Mouse (Mus musculus) megakaryocyte, embryonic 14.5 days (primary cell): ENCODE results near the gene Becn1. TPM values are rescaled to one million over a fixed set of nuclear protein-coding genes. Genes with fewer than 3 reads are reported as not detected.

Source experiments
- H3K27me3 ChIP-seq: replicated peaks from 2 replicates; pipeline ENCODE3; 2012; ENCODE audit warnings: inconsistent platforms
- H3K36me3 ChIP-seq: replicated peaks from 2 replicates; pipeline ENCODE3; 2012; ENCODE audit warnings: low read length, inconsistent platforms, mixed read lengths
- H3K4me1 ChIP-seq: 2 replicates; pipeline ENCODE4 v1.6.1; 2012; ENCODE audit warnings: inconsistent platforms
- H3K4me3 ChIP-seq: replicated peaks from 2 replicates; pipeline ENCODE3; 2012; ENCODE audit warnings: moderate library complexity, mild to moderate bottlenecking, inconsistent platforms
- H3K9me3 ChIP-seq: 2 replicates; pipeline ENCODE4 v1.6.1; 2012; ENCODE audit warnings: inconsistent platforms
- FLI1 ChIP-seq: IDR thresholded peaks from 2 replicates; pipeline ENCODE4 v1.6.1; 2012; ENCODE audit warnings: low read length, inconsistent platforms, mixed read lengths
- GATA1 ChIP-seq: IDR thresholded peaks from 3 replicates; pipeline ENCODE4 v1.6.1; 2012; ENCODE audit warnings: mixed read lengths, low read length, inconsistent platforms, borderline replicate concordance
- polyA plus RNA-seq: library from polyadenylated mRNA; stranded (reverse); fragments of >175 nt; gene quantifications from 2 replicates; pipeline ENCODE4 v1.2.3, GENCODE M21; 2012; ENCODE audit warnings: low replicate concordance; ENCODE audit not compliant: insufficient read depth

The Becn1 gene
- polyA plus RNA-seq: 43.7 and 96.0 TPM in 2 replicates

GRCm38 (mm10) chr11:101302004-101302798 lies at the start of gene Becn1:
TSS of gene Becn1 (minus strand) at chr11:101302286.
- Histone ChIP-seq H3K9me3 (no peaks in the 10 kb centered on the region), H3K36me3 (peaks cover 35% of the 10 kb centered on the region), H3K4me3 (peak within 1 kb of the TSS; percentile 95), H3K27me3 (peaks cover 6% of the 10 kb centered on the region), H3K4me1 (peaks cover 39% of the 10 kb centered on the region)
- TF ChIP-seq FLI1 (no peak), GATA1 (no peak)

GRCm38 (mm10) chr11:101351721-101352111 lies 49.6 kb upstream of the Becn1 start:
- H3K36me3 ChIP-seq: no peaks in the 10 kb centered on the region
- no peaks in the 10 kb centered on the region for H3K4me1 ChIP-seq
- H3K9me3 ChIP-seq: peaks cover 8% of the 10 kb centered on the region
- H3K27me3 ChIP-seq: peaks cover 38% of the 10 kb centered on the region
- TF ChIP-seq FLI1 (no peak), GATA1 (no peak)
- no peak overlapping the region for H3K4me3 ChIP-seq

- H3K9me3 ChIP-seq: peaks cover 8% of the 10 kb centered on the region
- no peaks in the 10 kb centered on the region for H3K4me1 ChIP-seq
- no peak for TF ChIP-seq GATA1
- no peak for TF ChIP-seq FLI1
- H3K36me3 ChIP-seq: no peaks in the 10 kb centered on the region
- no peak overlapping the region for H3K4me3 ChIP-seq
- peaks cover 38% of the 10 kb centered on the region for H3K27me3 ChIP-seq
Measured at GRCm38 (mm10) chr11:101351100-101351720, 49.1 kb upstream of the Becn1 start.

- H3K9me3 ChIP-seq: peaks cover 8% of the 10 kb centered on the region
- no peaks in the 10 kb centered on the region for H3K4me1 ChIP-seq
- no peak for TF ChIP-seq GATA1
- no peak for TF ChIP-seq FLI1
- peaks cover 34% of the 10 kb centered on the region for H3K27me3 ChIP-seq
- no peaks in the 10 kb centered on the region for H3K36me3 ChIP-seq
- H3K4me3 ChIP-seq: no peak overlapping the region
Measured at GRCm38 (mm10) chr11:101349216-101349615, 47.1 kb upstream of the Becn1 start.

- peaks cover 29% of the 10 kb centered on the region for H3K27me3 ChIP-seq
- no peak for TF ChIP-seq FLI1
- no peak for TF ChIP-seq GATA1
- H3K36me3 ChIP-seq: no peaks in the 10 kb centered on the region
- H3K4me1 ChIP-seq: peaks cover 2% of the 10 kb centered on the region
- no peak overlapping the region for H3K4me3 ChIP-seq
- peaks cover 8% of the 10 kb centered on the region for H3K9me3 ChIP-seq
Measured at GRCm38 (mm10) chr11:101348774-101349173, 46.7 kb upstream of the Becn1 start.

- Histone ChIP-seq H3K4me1 (peaks cover 8% of the 10 kb centered on the region), H3K36me3 (no peaks in the 10 kb centered on the region), H3K4me3 (no peak overlapping the region), H3K27me3 (peaks cover 30% of the 10 kb centered on the region), H3K9me3 (peaks cover 8% of the 10 kb centered on the region)
- TF ChIP-seq FLI1: no peak
Measured at GRCm38 (mm10) chr11:101347083-101347775, 45.1 kb upstream of the Becn1 start.

GRCm38 (mm10) chr11:101338123-101338760 lies 36.2 kb upstream of the Becn1 start:
- Histone ChIP-seq H3K9me3 (no peaks in the 10 kb centered on the region), H3K36me3 (no peaks in the 10 kb centered on the region), H3K4me1 (peaks cover 36% of the 10 kb centered on the region), H3K27me3 (peaks cover 17% of the 10 kb centered on the region), H3K4me3 (peak overlapping the region; percentile 83)
- no peak for TF ChIP-seq FLI1
- no peak for TF ChIP-seq GATA1

GRCm38 (mm10) chr11:101335685-101336084 lies 33.6 kb upstream of the Becn1 start:
- H3K27me3 ChIP-seq: peaks cover 16% of the 10 kb centered on the region
- TF ChIP-seq FLI1: no peak
- H3K4me3 ChIP-seq: no peak overlapping the region
- peaks cover 36% of the 10 kb centered on the region for H3K4me1 ChIP-seq
- no peaks in the 10 kb centered on the region for H3K36me3 ChIP-seq
- H3K9me3 ChIP-seq: no peaks in the 10 kb centered on the region

- peaks cover 16% of the 10 kb centered on the region for H3K27me3 ChIP-seq
- no peak for TF ChIP-seq GATA1
- no peak for TF ChIP-seq FLI1
- no peak overlapping the region for H3K4me3 ChIP-seq
- no peaks in the 10 kb centered on the region for H3K9me3 ChIP-seq
- H3K36me3 ChIP-seq: no peaks in the 10 kb centered on the region
- H3K4me1 ChIP-seq: peaks cover 36% of the 10 kb centered on the region
Measured at GRCm38 (mm10) chr11:101334516-101334915, 32.4 kb upstream of the Becn1 start.
